Mouse (Mus musculus) right cerebral cortex, adult 2 months (tissue): ENCODE results near the gene Il13.

Experiments used
- DNase-seq, 2 experiments: peaks; one replicate each; pipeline ENCODE4 v3.0.0; 2021 to 2022; ENCODE audit warnings: low spot score in 2 of 2

The Il13 gene

GRCm38 (mm10) chr11:53584849-53585248 is 49.7 kb downstream of the Il13 start:
- DNase-seq: peak in 1 of 2 experiments; percentile 32

GRCm38 (mm10) chr11:53583151-53583550 is 51.4 kb downstream of the Il13 start:
- DNase-seq: no peak
